Mouse (Mus musculus) neural tube, embryonic 12.5 days (tissue): ENCODE data around the gene Alyref. TPM values are rescaled to one million over a fixed set of nuclear protein-coding genes. Genes with fewer than 3 reads are reported as not detected.
"Not testable (repeated sequence)": the region's sequence is repeated elsewhere in the genome, so short reads cannot be mapped to it uniquely, and the experiment has no call there.

Experiments used
- ATAC-seq: fragments of 200-750 bp; cut with Nextera tagmentation; 2 replicates; pipeline ENCODE4 v1.8.0; 2017; ENCODE audit warnings: low read depth, mild to moderate bottlenecking, moderate TSS enrichment, moderate library complexity; ENCODE audit not compliant: low FRiP score
- H3K27ac ChIP-seq: fragments of 300-500 bp; sonication (generic); 2 replicates; pipeline ENCODE4 v1.5.1; 2016
- H3K27me3 ChIP-seq: fragments of 300-500 bp; sonication (generic); replicated peaks from 2 replicates; pipeline ENCODE4 v1.6.1; 2016; ENCODE audit warnings: mild to moderate bottlenecking
- H3K36me3 ChIP-seq: fragments of 300-500 bp; sonication (generic); 2 replicates; pipeline ENCODE4 v1.6.1; 2016; ENCODE audit warnings: mild to moderate bottlenecking
- H3K4me1 ChIP-seq: fragments of 300-500 bp; sonication (generic); 2 replicates; pipeline ENCODE4 v1.6.1; 2016
- H3K4me2 ChIP-seq: fragments of 300-500 bp; sonication (generic); replicated peaks from 2 replicates; pipeline ENCODE4 v1.6.1; 2016; ENCODE audit warnings: mild to moderate bottlenecking
- H3K4me3 ChIP-seq: fragments of 300-500 bp; sonication (generic); 2 replicates; pipeline ENCODE4 v1.5.1; 2016
- H3K9ac ChIP-seq: fragments of 300-500 bp; sonication (generic); 2 replicates; pipeline ENCODE4 v1.6.1; 2016; ENCODE audit warnings: mild to moderate bottlenecking
- H3K9me3 ChIP-seq: fragments of 300-500 bp; sonication (generic); 2 replicates; pipeline ENCODE4 v1.6.1; 2016; ENCODE audit warnings: mild to moderate bottlenecking
- WGBS: fragments of 180-500 bp; shearing (Covaris S2); methylation state at CpG from one replicate; pipeline ENCODE4 v1.1.7; 2016; 5-methylcytosine and 5-hydroxymethylcytosine counted together
- polyA plus RNA-seq: library from polyadenylated mRNA; unstranded; fragments of >200 nt; fragmentation: Nextera tagmentation; extraction: Ambion mirVana; gene quantifications from 2 replicates; pipeline ENCODE4 v1.2.1, GENCODE M21; 2016

Gene Alyref
- polyA plus RNA-seq, 1 experiment from 2014 or later = 509 TPM

DNA sequence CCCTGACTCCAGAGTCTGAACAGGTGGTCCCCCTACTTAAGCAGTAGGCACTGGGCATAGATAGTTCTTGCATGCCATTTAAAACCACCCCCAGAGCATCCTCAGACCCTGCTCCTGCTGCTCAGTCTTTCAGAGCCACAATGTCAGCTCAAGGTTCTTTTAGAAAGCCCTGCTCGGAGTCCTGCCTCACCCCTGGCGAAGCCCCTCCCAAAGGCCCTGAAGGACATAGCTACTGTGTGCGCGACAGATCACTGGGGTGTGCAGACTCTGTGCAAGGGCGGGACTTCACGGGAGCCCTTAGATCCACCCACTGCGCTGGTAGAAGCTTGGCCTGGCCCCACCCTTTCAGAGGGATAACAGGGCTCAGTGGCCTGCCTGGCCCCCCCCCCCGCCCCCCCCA is 11.1 kb upstream of the Alyref start:
- WGBS = 45% methylated on average over 8 of the region's 8 CpGs
- H3K4me2 ChIP-seq = no peak overlapping the region
- H3K27ac ChIP-seq = no peak overlapping the region
- no peaks in the 10 kb centered on the region for H3K9me3 ChIP-seq
- H3K9ac ChIP-seq = 0 out of 2 replicates have a peak overlapping the region, but pooled peaks have one; percentile 48
- ATAC-seq = no peak
- no peak overlapping the region for H3K4me3 ChIP-seq
- H3K4me1 ChIP-seq = peaks cover 16% of the 10 kb centered on the region
- peaks cover 22% of the 10 kb centered on the region for H3K27me3 ChIP-seq
- H3K36me3 ChIP-seq = peaks cover 70% of the 10 kb centered on the region

DNA sequence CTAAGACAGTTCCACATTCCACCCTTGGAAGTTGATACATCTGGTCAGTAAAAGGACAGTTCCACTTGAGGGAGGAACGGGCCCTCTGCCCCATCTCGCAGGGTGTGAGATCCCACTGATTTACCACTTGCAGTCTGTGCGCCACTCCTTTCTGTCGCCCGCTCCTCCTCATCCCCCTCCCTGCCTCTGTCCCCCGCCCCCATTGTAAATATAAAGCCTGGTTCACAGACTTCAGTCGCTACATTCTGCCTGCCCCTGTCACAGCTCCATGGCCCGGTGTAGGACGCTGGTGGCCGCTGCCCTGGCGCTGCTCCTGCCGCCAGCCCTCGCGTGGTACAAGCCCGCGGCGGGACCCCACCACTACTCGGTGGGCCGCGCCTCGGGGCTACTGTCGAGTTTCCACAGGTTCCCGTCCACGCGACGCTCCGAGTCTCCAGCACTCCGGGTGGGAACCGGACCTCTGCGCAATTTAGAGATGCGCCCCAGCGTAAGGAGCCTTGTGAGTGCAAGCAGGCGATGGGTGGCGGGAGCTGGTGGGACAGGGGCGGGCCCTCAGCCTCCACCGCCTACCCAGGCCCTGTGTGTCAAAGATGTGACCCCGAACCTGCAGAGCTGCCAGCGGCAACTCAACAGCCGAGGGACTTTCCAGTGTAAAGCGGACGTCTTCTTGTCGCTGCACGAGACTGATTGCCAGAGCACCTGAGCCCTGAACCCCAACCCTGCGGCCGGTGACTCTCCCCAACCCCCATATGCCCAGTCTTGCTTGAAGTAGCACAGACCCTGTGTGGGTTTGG is 10.3 kb upstream of the Alyref start, which contains the start of gene Npb:
Npb (plus strand) TSS at position 237 of the 794 bp plus-strand sequence.
- Histone ChIP-seq H3K4me2 (peak within 1 kb of the TSS; percentile 53), H3K4me3 (peak within 1 kb of the TSS; percentile 19; the same call in 1 of the 2 replicates), H3K9me3 (no peaks in the 10 kb centered on the region), H3K27me3 (peaks cover 22% of the 10 kb centered on the region), H3K36me3 (peaks cover 70% of the 10 kb centered on the region), H3K9ac (peak within 1 kb of the TSS; percentile 48; the same call in 1 of the 2 replicates), H3K4me1 (peaks cover 16% of the 10 kb centered on the region), H3K27ac (no peak within 1 kb of the TSS)
- WGBS = 5% methylated on average over 45 of the region's 45 CpGs
- ATAC-seq = no peak

DNA sequence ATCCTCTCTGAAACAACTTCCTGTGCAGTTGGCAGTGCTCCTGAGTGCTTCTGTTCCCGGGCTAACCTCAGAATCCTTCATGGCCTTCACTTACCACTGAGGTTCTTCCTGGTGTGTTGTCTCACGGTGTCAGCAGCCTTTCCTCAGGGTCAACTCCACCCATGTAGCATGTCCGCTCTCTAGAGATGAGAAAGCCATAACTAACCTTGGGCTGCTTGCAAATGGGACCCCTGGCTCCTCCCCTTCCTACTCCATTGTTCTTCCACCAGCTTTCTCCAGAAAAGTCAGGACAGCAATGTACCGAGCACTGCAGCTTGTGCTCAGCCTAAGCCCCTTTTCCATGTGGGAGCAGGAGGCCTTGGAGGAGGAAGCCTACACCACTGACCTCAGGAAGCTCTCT is 8.6 kb upstream of the Alyref start:
- no peak overlapping the region for H3K4me2 ChIP-seq
- no peak overlapping the region for H3K4me3 ChIP-seq
- H3K9me3 ChIP-seq = no peaks in the 10 kb centered on the region
- H3K27me3 ChIP-seq = peaks cover 22% of the 10 kb centered on the region
- H3K4me1 ChIP-seq = peaks cover 16% of the 10 kb centered on the region
- H3K36me3 ChIP-seq = peaks cover 69% of the 10 kb centered on the region
- H3K9ac ChIP-seq = no peak overlapping the region
- H3K27ac ChIP-seq = no peak overlapping the region
- 77% methylated on average over 4 of the region's 4 CpGs for WGBS
- no peak for ATAC-seq

DNA sequence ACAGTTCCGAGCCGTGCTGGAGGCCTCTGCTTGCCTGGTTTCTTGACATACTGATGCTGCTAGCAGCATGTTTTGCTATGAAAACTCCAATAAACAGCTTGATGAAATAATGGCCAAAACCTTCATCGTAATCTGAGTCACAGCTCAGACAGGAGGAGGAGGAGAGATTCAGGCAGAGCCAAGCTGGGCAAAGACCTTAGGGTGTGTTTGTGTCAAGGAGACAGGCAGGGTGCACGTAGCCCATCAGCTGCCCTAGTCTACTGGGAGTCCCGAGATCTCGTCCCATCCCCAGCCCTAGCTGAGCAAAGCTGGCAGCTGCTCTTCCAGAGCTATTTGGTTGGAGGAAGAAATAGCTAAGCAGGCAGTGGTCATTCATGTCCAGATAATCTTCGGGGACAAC is 7.5 kb upstream of the Alyref start:
- no peak for ATAC-seq
- WGBS = 92% methylated on average over 7 of the region's 7 CpGs
- H3K4me1 ChIP-seq = peaks cover 16% of the 10 kb centered on the region
- no peak overlapping the region for H3K4me3 ChIP-seq
- no peak overlapping the region for H3K9ac ChIP-seq
- peaks cover 22% of the 10 kb centered on the region for H3K27me3 ChIP-seq
- peaks cover 59% of the 10 kb centered on the region for H3K36me3 ChIP-seq
- no peak overlapping the region for H3K4me2 ChIP-seq
- H3K9me3 ChIP-seq = no peaks in the 10 kb centered on the region
- H3K27ac ChIP-seq = no peak overlapping the region

DNA sequence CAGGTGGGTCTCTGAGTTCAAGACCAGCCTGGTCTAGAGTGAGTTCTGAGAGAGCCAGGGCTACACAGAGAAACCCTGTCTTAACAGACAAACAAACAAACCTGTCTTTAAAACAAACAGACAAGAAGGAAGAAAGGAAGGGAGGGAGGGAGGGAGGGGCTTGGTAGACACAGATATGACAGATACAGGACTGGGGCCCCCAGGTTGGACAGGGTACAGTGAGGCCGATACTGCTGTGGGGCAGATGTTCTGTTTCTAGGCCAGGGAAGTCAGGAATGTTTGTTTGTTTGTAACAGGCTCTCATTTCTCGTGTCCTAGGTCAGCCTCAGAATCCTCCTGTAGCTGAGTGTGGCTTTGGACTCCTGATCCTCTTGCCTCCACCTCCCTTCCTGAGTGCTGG is 5.4 kb upstream of the Alyref start:
- Histone ChIP-seq H3K4me3 (no peak overlapping the region), H3K4me1 (peaks cover 15% of the 10 kb centered on the region), H3K27ac (no peak overlapping the region), H3K9ac (no peak overlapping the region), H3K27me3 (peaks cover 16% of the 10 kb centered on the region), H3K9me3 (no peaks in the 10 kb centered on the region), H3K36me3 (peaks cover 53% of the 10 kb centered on the region), H3K4me2 (no peak overlapping the region)
- 90% methylated on average over 2 of the region's 2 CpGs for WGBS
- no peak for ATAC-seq

DNA sequence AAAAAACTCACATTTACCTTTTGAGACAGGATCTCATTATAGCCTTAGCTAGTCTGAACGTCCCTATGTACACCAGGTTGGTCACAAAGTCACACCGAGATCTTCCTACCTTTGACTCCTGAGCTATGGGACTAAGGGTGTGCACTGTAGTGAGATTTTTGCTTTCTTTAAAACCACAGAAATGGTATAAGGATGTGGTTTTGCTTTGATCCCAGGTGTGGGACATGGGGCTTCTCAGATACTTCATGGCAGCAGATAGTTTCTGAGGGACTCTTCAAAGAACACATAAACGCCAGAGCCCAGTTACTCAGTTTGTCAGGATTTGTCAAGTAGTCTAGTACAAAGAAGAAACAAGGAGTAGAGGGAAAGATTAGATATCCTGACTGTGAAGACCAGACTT is 2.6 kb upstream of the Alyref start:
- no peak overlapping the region for H3K4me3 ChIP-seq
- WGBS = 98% methylated on average over 3 of the region's 3 CpGs

DNA sequence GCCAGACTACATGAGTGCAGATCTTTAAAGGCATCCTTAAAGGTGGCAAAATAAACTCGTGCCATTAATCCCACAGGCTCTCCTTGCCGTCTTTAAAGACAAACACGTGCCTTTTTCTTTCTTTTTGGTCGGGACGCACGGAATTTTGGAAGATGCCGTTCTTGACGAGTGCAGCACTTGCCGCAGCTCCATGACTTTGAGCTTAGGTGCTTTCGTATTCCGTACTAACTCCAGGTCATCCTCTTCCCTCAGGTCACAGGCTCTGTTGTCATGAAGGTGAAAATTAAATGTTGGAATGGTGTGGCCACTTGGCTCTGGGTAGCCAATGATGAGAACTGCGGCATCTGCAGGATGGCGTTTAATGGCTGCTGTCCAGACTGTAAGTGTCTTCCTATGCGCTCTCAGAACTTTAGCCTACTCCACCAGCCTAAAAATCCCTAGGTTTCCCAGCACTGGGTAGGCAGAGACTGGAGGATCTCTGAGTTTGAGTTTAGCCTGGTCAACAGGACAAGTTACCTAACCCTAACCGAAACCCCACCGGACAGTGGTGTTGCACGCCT is 905 bp upstream of the Alyref start:
- H3K4me2 ChIP-seq = peak overlapping the region; percentile 98
- H3K27me3 ChIP-seq = no peaks in the 10 kb centered on the region
- peak overlapping the region; percentile 99 for H3K9ac ChIP-seq
- H3K4me1 ChIP-seq = peaks cover 23% of the 10 kb centered on the region
- peak overlapping the region; percentile 100 for H3K4me3 ChIP-seq
- WGBS = 50% methylated on average over 17 of the region's 17 CpGs
- 0 out of 2 replicates have a peak overlapping the region, but pooled peaks have one; percentile 1 for H3K27ac ChIP-seq
- H3K9me3 ChIP-seq = no peaks in the 10 kb centered on the region
- H3K36me3 ChIP-seq = peaks cover 57% of the 10 kb centered on the region
- peak; percentile 45; the same call in 1 of the 2 replicates for ATAC-seq

More for the DNA sequence above, 2.6 kb upstream of the Alyref start:
- ATAC-seq = no peak
- H3K36me3 ChIP-seq = peaks cover 58% of the 10 kb centered on the region
- no peak overlapping the region for H3K9ac ChIP-seq
- H3K27ac ChIP-seq = no peak overlapping the region
- no peaks in the 10 kb centered on the region for H3K27me3 ChIP-seq
- H3K9me3 ChIP-seq = no peaks in the 10 kb centered on the region
- peaks cover 23% of the 10 kb centered on the region for H3K4me1 ChIP-seq
- no peak overlapping the region for H3K4me2 ChIP-seq

DNA sequence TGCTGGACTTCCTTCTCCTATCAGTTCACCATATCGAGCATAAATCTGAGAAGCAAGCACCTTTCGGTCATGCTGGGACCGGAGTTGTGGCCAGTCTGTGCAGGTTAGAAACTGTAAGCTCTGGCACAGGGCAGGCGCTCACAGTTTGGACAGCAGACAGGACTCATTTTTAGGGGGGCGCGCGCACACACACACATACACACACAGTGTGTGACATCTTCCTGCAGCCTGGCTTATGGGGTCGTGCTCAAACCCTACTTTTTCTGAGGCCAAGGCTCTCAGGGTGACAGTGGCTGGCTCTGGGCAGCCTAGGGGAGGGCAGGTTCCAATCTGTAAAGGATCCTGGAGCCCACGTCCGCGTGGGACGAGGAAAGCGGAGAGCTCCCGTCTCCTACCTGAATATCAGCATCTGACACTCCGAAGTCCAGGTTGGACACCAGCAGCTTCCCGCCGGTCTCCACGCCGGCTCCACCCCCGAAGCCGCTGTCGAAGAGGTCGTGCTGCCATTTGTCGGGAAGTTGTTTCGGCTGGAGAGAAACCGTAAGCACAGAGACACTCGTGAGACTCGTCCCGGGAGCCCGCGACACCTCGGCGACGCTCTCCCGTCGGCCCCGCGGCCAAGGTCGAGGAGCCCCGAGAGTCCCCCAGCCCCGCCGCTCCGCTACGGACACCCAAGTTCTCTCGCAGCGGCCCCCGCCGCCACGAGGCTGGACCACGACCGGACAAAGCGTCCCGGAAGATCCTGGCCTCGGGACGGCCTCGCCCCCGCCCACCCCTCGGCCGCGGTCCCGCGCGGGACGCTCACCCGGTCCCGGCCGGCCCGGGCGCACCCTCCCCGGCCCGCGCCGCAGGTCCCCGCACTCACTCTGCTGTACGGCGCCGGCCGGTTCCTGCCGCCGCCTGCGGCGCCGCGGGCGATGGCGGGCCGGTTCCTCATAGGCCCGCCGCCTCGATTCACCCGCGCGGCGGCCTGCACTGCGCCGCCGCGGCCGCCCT is 627 bp downstream of the Alyref start:
- Histone ChIP-seq H3K4me2 (peak overlapping the region; percentile 98), H3K27me3 (no peaks in the 10 kb centered on the region), H3K9ac (peak overlapping the region; percentile 99), H3K36me3 (peaks cover 58% of the 10 kb centered on the region), H3K27ac (peak overlapping the region; percentile 53; the same call in 1 of the 2 replicates), H3K9me3 (no peaks in the 10 kb centered on the region), H3K4me3 (peak overlapping the region; percentile 100), H3K4me1 (peaks cover 23% of the 10 kb centered on the region)
- WGBS = 5% methylated on average over 99 of the region's 99 CpGs
- peak; percentile 58 for ATAC-seq

DNA sequence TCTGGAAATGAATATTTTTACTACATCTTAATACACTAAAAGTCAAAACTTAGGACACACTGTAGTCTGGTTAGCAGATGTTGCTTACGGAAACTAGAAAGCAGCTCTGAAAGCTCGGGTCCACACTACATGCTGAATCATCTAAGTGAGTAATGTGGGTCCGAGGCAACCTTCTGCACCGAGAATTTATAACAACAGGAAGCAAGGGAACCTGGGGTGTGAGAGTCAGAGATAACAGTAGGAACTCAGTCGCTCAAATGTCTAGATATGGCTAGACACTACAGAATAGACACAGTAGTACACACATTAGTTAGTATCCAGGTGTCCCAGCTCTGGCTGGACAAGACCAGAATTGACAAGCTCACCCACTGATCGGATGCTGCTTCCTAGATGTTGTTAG is 9.6 kb downstream of the Alyref start:
- no peaks in the 10 kb centered on the region for H3K9me3 ChIP-seq
- no peak overlapping the region for H3K4me2 ChIP-seq
- peaks cover 89% of the 10 kb centered on the region for H3K36me3 ChIP-seq
- WGBS = 95% methylated on average over 6 of the region's 6 CpGs
- no peak overlapping the region for H3K27ac ChIP-seq
- H3K4me1 ChIP-seq = no peaks in the 10 kb centered on the region
- no peak overlapping the region for H3K4me3 ChIP-seq
- H3K27me3 ChIP-seq = no peaks in the 10 kb centered on the region
- ATAC-seq = no peak
- no peak overlapping the region for H3K9ac ChIP-seq

DNA sequence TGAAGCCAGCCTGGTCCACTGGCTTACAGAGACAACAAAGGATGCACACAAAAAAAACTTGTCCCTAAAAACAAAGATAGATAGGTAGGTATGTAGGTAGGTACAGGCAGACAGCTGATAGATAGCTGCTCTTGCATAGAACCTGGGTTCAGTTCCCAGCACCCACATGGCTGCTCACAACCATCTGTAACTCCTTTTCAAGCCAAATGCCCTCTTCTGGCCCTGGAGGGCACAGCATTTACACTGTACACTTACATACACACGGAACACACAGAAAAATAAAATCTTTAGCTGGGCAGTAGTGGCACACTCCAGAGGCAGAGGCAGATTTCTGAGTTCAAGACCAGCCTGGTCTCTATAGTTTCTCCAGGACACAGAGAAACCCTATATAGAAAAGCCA is 14.2 kb downstream of the Alyref start:
- Histone ChIP-seq H3K27me3 (no peaks in the 10 kb centered on the region), H3K4me3 (no peak overlapping the region), H3K9ac (no peak overlapping the region), H3K36me3 (peaks cover 55% of the 10 kb centered on the region), H3K27ac (no peak overlapping the region), H3K4me2 (no peak overlapping the region), H3K4me1 (peaks cover 21% of the 10 kb centered on the region), H3K9me3 (no peaks in the 10 kb centered on the region)
- ATAC-seq = no peak
- WGBS = 94% methylated on average over 1 of the region's 1 CpGs

DNA sequence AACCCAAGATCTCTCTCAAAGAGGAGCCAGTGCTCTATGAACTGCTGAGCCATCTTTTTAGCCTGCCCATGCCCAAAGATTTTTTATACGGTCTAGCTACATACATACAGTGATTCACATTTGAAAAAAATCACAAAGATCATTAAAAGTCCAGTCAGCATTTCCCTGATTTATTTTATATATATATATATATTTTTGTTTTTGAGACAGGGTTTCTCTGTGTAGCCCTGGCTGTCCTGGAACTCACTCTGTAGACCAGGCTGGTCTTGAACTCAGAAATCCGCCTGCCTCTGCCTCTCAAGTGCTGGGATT is 15.2 kb downstream of the Alyref start:
- peaks cover 58% of the 10 kb centered on the region for H3K36me3 ChIP-seq
- H3K9me3 ChIP-seq, H3K4me3 ChIP-seq, H3K4me2 ChIP-seq, ATAC-seq, H3K27ac ChIP-seq, H3K27me3 ChIP-seq, H3K9ac ChIP-seq: not testable (repeated sequence)
- peaks cover 30% of the 10 kb centered on the region for H3K4me1 ChIP-seq
- WGBS = 98% methylated on average over 2 of the region's 2 CpGs
